Mouse (Mus musculus): ENCODE measurements around the gene Etv5.

DNA sequence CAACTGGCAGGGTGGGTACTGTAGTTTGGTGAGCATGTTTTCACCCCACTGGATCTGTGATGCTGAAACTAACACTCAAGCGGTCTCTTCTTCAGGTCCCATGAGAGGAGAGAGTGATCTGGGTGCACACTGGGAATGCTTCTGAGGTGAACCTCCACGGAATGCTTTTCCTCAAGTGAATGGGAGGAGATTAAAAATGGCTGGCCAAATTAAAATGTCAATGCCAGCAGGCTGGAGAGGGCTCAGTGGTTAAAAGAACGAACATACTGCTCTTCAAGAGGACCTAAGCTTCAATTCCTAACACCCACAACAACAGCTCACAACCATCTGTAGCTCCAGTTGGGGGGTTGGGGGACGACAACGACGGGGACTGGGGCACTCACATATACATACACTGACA lies 39.3 kb downstream of the Etv5 start:
- TF ChIP-seq POLR2A (IDR thresholded peaks at IDR 0.05; ENCODE audit: low read depth, low read length) (no peak), CTCF (IDR thresholded peaks at IDR 0.05; ENCODE audit: borderline replicate concordance, insufficient read depth, low read length) (no peak)

All from embryonic fibroblast, embryonic 13.5 days (primary cell).